Mouse (Mus musculus) embryonic fibroblast, embryonic 13.5 days (primary cell): ENCODE data around the gene Ghitm.

ENCODE experiments used
- CTCF ChIP-seq: IDR thresholded peaks from 2 replicates; pipeline ENCODE4 v1.5.1; 2011; ENCODE audit warnings: mild to moderate bottlenecking, control low read depth, low read length, moderate library complexity, borderline replicate concordance; ENCODE audit not compliant: insufficient read depth
- POLR2A ChIP-seq: IDR thresholded peaks from 2 replicates; pipeline ENCODE4 v1.6.1; 2011; ENCODE audit warnings: low read depth, mild to moderate bottlenecking, control low read depth, low read length, moderate library complexity

DNA sequence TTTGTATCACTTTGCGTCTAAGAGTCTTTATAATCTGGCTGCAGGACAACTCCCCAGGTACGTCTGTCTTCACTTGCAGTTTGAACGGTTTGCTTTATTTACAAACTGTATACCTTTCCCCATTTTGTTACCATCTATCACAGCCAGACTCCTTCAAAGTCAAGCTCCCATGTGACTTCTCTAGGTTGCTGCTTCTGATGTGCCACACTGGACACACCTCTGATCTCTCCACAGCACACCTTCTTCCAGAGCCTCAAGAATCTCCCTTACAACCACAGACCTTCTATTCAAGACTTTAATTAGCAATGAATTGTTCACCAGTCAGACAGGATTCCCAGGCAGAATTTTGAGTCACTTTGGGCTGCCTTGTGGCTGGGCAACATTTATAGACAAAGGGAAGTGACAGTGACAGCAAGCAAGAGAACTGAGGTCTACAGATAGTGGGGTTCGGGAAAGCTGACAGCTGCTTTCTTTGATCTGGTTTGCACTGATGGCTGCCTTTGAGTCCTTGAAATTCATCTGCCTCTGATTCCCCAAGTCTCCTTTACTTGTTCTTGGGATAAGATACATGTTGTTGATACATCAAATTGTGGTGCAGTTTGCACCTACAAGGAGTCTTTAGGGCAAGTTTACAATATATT, 29.4 kb upstream of the Ghitm start:
- TF ChIP-seq CTCF (no peak), POLR2A (no peak)
